Mouse (Mus musculus) monocyte, adult 2 months (primary cell): ENCODE results near the gene Endog.

Experiments
- DNase-seq, 2 experiments: peaks; one replicate each; pipeline ENCODE4 v3.0.0; 2022; ENCODE audit warnings: low spot score in 2 of 2, low read depth in 1 of 2

Gene Endog

DNA sequence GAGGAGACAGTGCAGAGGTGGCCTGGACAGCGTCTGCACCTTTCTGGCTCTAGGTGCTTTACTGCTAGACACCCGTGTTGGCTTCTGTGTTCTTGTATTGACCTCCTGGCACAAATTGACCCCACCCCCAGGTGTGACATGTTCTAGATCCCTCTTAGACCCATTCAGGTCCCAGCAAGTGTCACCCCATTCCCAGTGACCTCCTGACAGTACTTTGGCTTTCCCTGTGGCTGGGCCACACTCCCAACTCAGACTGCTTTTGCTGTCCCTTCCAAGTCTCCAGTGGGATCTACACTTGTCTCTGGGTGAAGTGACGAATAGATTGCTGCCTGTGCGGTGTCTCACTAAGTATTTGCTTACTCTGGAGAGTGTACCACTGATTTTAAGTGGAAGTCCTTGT lies 36.1 kb downstream of the Endog start:
- DNase-seq: no peak

DNA sequence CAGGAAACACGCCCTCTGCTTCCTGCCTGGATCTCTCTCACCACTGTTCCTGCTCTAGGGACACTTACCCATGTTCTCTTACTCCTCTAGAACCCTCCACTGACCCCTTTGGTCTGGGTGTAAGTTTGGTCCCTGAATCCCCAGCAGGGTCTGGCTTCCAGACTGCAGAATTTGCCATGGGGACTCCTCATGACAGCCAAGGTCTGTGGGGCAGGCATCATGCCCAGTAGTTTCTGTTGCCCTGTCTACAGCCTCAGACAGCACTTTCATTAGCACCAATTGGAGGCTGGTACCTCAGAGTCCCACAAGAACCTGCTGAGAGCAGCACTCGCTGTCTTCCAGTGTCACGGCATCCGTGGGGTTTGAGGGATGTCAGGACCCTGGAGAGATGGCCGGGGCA lies 36.6 kb downstream of the Endog start:
- no peak for DNase-seq

DNA sequence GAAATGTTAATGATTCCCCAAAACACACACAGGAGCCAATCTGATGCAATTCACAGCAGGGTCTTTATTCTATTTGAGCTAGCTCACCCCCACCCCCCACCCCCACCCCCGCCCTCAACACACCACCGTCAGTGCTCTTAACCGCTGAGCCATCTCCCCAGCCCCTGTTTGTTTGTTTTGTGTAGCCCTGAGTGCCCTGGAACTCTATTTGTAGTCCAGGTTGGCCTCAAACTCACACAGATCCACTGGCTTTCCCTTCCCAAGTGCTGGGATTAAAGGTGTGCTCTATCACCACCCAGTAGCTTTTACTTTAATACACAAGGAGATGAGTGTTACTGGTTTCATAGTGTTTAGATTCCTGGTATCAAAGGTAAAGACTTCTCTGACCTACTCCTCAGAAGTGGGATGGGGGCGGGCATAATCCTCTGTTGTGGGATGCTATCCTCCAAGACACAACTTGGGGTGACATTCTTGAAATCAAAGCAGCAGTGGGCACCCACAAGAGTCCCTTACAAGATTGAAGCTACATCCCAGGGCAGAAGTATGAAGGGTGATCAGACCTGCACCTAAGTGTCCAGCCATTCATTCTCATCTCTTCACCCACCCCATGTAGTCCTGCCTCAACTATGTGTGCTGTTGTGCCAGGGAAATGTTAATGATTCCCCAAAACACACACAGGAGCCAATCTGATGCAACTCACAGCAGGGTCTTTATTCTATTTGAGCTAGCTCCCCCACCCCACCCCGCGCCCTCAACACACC lies 40.3 kb downstream of the Endog start:
- DNase-seq: no peak

DNA sequence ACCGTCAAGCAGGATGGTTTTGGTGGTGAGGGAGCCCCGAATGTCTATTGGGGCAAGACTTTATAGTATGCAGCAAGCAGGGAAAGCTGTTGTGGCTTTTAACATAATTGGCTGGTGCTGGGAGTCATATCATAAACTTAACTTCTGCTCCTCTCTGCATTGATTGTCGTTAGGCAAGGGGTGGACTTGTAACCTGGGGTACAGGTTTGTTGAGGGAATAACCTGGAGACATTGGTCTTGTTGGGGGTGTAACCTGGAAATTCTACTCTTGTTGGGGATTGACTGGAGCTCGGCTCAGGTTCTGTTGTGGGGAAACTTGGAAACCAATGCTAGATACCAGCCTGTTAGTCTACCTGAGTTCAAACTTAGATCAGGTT lies 40.9 kb downstream of the Endog start:
- DNase-seq: no peak

DNA sequence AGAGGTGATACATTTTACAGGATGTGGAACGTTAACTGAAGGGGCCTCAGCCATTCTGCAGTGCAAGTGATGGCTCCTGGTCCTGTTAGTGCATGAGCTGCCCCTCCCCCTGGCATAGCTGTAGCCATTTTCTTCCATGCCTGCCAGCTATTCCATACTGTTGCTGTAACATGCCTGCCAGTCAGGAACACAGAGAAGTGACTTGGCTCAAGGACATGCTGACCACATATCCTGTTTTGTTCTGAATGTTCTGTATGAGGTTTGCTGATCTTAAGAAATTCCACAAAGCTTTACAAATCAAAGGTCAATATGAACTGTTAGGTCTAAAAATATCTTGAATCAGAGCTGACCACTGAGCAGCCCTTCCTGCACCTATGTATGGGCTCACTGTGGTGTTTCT lies 41.7 kb downstream of the Endog start:
- no peak for DNase-seq

DNA sequence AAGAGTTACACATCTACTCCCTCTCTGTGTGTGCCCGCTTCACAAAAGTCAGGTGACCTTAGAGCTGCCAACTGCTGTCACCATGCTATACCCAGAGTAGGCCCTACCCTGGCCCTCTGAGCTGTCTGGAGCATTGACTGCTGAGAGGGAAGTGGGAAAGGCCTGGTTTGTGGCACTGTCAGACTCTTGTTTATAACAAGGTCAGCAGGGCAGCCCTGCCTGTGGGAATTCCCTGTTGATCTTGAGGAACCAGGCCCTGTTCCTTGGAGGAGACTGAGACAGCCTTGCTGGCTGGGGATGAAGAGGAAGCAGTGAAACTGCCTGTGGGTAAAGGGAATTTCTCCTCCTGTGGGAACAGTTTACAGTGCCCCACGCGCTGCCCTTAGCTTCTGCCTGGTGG lies 43.5 kb downstream of the Endog start:
- DNase-seq: no peak

DNA sequence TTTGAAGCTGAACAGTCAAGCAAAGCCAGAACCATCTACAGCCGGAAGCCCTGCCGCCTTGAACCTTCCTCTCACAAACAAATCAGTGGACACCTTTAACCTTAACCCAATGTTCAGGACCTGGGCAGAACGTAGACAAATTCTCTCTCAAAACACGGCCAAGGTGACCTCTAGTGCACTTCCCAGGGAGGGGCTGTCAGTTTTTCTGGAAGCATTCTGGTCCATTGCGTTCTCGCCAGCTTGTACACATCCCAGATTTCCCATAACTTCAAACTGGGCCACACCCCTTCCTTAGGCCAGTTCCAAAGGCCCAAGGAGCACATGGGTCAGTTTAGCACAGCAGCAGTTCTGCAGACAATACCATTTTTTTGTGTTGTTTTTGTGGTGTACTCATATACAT lies 44.2 kb downstream of the Endog start:
- no peak for DNase-seq

DNA sequence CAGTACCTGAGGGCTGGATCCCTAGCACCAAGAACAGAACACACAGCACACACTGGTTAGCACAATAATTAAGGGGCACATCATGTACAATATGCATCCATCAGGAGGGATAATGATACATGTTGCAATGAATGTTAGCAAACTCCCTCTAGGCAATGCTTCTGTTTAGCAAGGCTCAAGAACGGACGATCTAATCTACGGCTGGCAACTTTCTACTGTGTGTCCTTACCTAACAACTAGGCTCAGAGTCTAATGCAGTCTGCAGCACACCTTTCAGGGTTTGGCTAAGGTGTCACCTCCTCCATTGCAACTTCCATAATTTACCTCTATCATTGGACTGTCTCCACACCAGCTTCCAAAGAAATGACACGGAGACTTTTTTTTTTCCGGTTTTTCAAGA lies 45.0 kb downstream of the Endog start:
- DNase-seq: no peak
